Mouse (Mus musculus): ENCODE results near the gene Rab1a.

DNA sequence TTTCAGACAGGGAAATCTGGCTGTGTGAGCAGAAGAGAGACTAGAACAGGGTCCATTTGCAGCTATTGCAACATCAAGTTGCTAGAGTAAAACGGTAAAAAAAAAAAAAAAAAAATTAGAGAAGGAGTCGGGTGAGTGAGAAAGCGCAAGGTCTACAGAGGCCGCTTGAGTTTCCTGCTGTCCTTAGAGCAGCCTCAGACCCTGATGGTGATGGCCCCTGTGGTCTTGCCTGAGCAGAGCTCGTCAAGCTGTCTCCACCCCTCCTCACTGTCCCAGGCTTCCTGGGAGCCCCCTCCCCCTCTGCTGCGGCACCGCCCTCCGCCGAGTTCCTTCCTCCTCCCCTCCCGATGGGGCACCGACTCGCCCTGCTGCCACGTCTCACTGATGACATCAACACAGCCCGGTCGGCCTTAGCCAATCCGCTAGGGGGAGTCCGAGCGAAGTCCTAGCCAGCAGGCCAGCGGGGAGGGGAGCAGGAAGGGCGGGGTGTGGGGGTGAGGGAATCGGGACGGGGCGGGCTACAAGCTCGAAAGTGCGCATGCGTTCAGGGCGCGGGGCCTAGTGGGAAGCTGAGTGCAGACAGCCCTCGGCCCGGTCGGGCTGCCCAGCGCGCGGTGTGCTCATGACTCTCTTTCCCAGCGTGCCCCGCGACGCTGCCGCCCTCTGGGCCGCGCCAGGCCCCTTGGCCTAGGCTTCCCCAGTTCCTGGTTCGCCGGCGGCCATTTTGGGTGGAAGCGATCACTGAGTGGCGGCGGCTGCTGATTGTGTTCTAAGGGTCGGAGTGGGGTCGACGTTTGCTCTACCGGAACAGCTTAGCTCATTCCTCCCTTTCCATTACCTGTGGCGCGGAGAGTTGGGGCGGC is at the start of gene Rab1a:
- TF ChIP-seq CTCF (IDR thresholded peaks at IDR 0.05; ENCODE audit: low read depth): peak; percentile 95
- TF ChIP-seq EP300 (IDR thresholded peaks at IDR 0.05; ENCODE audit: low read depth): no peak
